Mouse (Mus musculus): ENCODE results near the gene Gli1.

GRCm38 (mm10) chr10:127340577-127341359 lies 1.0 kb downstream of the Gli1 start:
- TF ChIP-seq HCFC1 (IDR thresholded peaks at IDR 0.05; ENCODE audit: borderline replicate concordance, insufficient read depth, low read length) = no peak
- TF ChIP-seq CHD2 (IDR thresholded peaks at IDR 0.05; ENCODE audit: low read depth, low read length) = no peak
- no peak for TF ChIP-seq ZC3H11A (IDR thresholded peaks at IDR 0.05; ENCODE audit: borderline replicate concordance, low read depth, low read length)
